Mouse (Mus musculus): ENCODE data around the gene Nhlh2.

GRCm38 (mm10) chr3:102038608-102039007, 28.7 kb downstream of the Nhlh2 start:
- TF ChIP-seq CTCF (IDR thresholded peaks at IDR 0.05; ENCODE audit: low read depth) (no peak), EP300 (optimal IDR thresholded peaks at IDR 0.05) (no peak)

Measured in stomach, postnatal 0 days (tissue).